Mouse (Mus musculus): Measurements from ENCODE around the gene Anxa2. TPM values are rescaled to one million over a fixed set of nuclear protein-coding genes. Genes with fewer than 3 reads are reported as not detected.

Anxa2 gene
- polyA plus RNA-seq, 1 experiment from 2014 or later, result 282 TPM

DNA sequence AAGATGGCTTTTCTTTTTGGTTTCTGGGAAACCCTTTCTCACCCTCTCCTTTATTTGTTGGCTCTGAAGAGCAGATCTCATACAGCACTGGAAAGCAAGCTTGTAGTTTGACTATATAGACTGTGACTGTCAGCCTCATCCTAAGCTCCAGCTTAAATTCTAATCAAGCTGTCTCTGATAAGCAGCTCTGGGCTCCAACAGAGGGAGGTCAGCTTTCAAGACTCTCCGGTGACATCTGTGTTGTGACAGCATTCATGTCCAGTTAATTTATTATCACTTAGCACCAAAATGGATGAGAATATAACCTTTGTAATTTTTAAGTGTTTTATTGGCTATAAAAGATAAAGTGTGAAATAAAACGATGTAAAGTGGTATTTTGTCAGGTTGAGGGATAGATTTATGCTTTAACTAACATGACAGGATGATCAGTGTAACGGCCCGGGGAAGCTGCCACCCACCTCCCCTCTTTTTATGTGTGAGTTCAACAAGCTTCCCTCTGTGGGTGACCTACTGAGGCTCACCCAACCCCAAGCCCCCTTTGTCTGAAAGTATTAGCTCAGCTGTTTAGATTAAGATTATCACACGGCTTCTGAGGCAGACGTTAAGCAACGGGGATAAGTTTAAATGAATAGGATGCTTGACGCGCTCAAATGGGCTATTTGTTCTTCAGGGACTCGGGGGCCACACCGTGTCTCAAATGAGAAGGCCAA is 58.6 kb downstream of the Anxa2 start:
- Histone ChIP-seq H3K36me3 (ENCODE audit: control insufficient read depth, insufficient read depth, low read length) (no peaks in the 10 kb centered on the region), H3K9ac (ENCODE audit: low read depth, low read length) (no peak overlapping the region), H3K9me3 (ENCODE audit: control insufficient read depth, low read length) (no peaks in the 10 kb centered on the region), H3K4me1 (replicated peaks; ENCODE audit: control insufficient read depth, insufficient read depth, low read length) (no peaks in the 10 kb centered on the region), H3K4me3 (ENCODE audit: low read depth, low read length) (no peak overlapping the region), H3K4me2 (replicated peaks; ENCODE audit: low read depth, low read length) (no peak overlapping the region), H3K27me3 (ENCODE audit: control insufficient read depth, insufficient read depth, low read length) (no peaks in the 10 kb centered on the region), H3K27ac (ENCODE audit: low read depth, low read length) (no peak overlapping the region)
- DNase-seq (ENCODE audit: low spot score), result no peak
- no peak for ATAC-seq (ENCODE audit: low FRiP score)
- 32% methylated on average over 11 of the region's 11 CpGs for WGBS

DNA sequence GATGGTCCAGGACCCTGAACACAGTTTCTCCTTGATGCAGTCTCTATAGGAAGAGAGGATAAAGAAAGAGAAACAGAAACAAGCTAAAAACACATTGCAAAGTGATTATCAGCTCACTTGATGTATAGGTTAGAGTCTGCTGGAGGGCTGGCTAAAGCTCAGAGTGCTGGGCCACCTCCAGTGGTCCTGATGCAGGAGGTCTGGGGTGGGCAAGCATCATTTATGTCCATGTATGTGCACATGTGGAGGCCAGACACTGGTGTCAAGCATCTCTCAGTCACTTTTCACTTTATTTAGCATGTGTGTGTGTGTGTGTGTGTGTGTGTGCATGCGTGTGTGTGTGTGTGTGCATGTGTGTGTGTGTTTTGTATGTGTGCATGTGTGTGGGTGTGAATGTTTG is 59.3 kb downstream of the Anxa2 start:
- Histone ChIP-seq H3K27ac (ENCODE audit: low read depth, low read length) (no peak overlapping the region), H3K9me3 (ENCODE audit: control insufficient read depth, low read length) (no peaks in the 10 kb centered on the region), H3K27me3 (ENCODE audit: control insufficient read depth, insufficient read depth, low read length) (no peaks in the 10 kb centered on the region), H3K4me2 (replicated peaks; ENCODE audit: low read depth, low read length) (no peak overlapping the region), H3K9ac (ENCODE audit: low read depth, low read length) (no peak overlapping the region), H3K4me3 (ENCODE audit: low read depth, low read length) (no peak overlapping the region), H3K4me1 (replicated peaks; ENCODE audit: control insufficient read depth, insufficient read depth, low read length) (no peaks in the 10 kb centered on the region), H3K36me3 (ENCODE audit: control insufficient read depth, insufficient read depth, low read length) (no peaks in the 10 kb centered on the region)
- no peak for ATAC-seq (ENCODE audit: low FRiP score)
- DNase-seq (ENCODE audit: low spot score), result no peak
- WGBS, result 100% methylated on average over 1 of the region's 1 CpGs

- ATAC-seq (ENCODE audit: low FRiP score) (no peak), DNase-seq (ENCODE audit: low spot score) (no peak)
These were observed 60.8 kb downstream of the Anxa2 start for GRCm38 (mm10) chr9:69514206-69514605.

DNA sequence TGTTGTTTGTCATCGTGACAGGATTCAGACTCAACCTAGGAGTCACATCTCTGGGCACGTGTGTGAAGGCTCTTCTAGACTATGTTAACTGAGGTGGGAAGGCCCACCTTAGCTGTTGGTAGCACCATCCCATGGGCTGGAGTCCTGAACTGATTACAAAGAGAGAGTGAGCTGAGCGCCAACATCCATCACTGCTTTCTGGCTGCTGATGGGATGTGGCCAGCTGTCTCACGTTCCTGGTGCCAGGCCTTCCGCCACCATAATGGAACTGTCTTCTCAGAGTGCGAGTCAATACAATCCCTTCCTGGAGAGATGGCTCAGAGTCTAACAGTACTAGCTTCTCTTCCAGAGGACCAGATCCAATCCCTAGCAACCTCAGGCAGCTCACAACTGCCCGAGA is 62.0 kb downstream of the Anxa2 start:
- no peaks in the 10 kb centered on the region for H3K9me3 ChIP-seq (ENCODE audit: control insufficient read depth, low read length)
- DNase-seq (ENCODE audit: low spot score) (no peak), ATAC-seq (ENCODE audit: low FRiP score) (no peak)
- no peaks in the 10 kb centered on the region for H3K27me3 ChIP-seq (ENCODE audit: control insufficient read depth, insufficient read depth, low read length)
- no peak overlapping the region for H3K4me3 ChIP-seq (ENCODE audit: low read depth, low read length)
- no peaks in the 10 kb centered on the region for H3K36me3 ChIP-seq (ENCODE audit: control insufficient read depth, insufficient read depth, low read length)
- 89% methylated on average over 7 of the region's 7 CpGs for WGBS
- H3K9ac ChIP-seq (ENCODE audit: low read depth, low read length), result no peak overlapping the region
- no peaks in the 10 kb centered on the region for H3K4me1 ChIP-seq (replicated peaks; ENCODE audit: control insufficient read depth, insufficient read depth, low read length)
- no peak overlapping the region for H3K27ac ChIP-seq (ENCODE audit: low read depth, low read length)
- no peak overlapping the region for H3K4me2 ChIP-seq (replicated peaks; ENCODE audit: low read depth, low read length)

More at GRCm38 (mm10) chr9:69514206-69514605, 60.8 kb downstream of the Anxa2 start:
- H3K9ac ChIP-seq (ENCODE audit: low read depth, low read length), result no peak overlapping the region
- no peaks in the 10 kb centered on the region for H3K36me3 ChIP-seq (ENCODE audit: control insufficient read depth, insufficient read depth, low read length)
- H3K4me3 ChIP-seq (ENCODE audit: low read depth, low read length), result no peak overlapping the region
- H3K27ac ChIP-seq (ENCODE audit: low read depth, low read length), result no peak overlapping the region
- H3K27me3 ChIP-seq (ENCODE audit: control insufficient read depth, insufficient read depth, low read length), result no peaks in the 10 kb centered on the region
- no peaks in the 10 kb centered on the region for H3K9me3 ChIP-seq (ENCODE audit: control insufficient read depth, low read length)
- H3K4me2 ChIP-seq (replicated peaks; ENCODE audit: low read depth, low read length), result no peak overlapping the region
- WGBS, result 81% methylated on average over 8 of the region's 8 CpGs
- no peaks in the 10 kb centered on the region for H3K4me1 ChIP-seq (replicated peaks; ENCODE audit: control insufficient read depth, insufficient read depth, low read length)

- no peak overlapping the region for H3K4me2 ChIP-seq (replicated peaks; ENCODE audit: low read depth, low read length)
These were observed 64.1 kb downstream of the Anxa2 start for GRCm38 (mm10) chr9:69517387-69518035.

More at GRCm38 (mm10) chr9:69517387-69518035, 64.1 kb downstream of the Anxa2 start:
- H3K27me3 ChIP-seq (ENCODE audit: control insufficient read depth, insufficient read depth, low read length), result no peaks in the 10 kb centered on the region
- H3K9me3 ChIP-seq (ENCODE audit: control insufficient read depth, low read length), result no peaks in the 10 kb centered on the region
- no peak overlapping the region for H3K4me3 ChIP-seq (ENCODE audit: low read depth, low read length)
- H3K36me3 ChIP-seq (ENCODE audit: control insufficient read depth, insufficient read depth, low read length), result no peaks in the 10 kb centered on the region
- H3K9ac ChIP-seq (ENCODE audit: low read depth, low read length), result no peak overlapping the region
- H3K4me1 ChIP-seq (replicated peaks; ENCODE audit: control insufficient read depth, insufficient read depth, low read length), result no peaks in the 10 kb centered on the region
- WGBS, result 77% methylated on average over 20 of the region's 20 CpGs
- no peak for ATAC-seq (ENCODE audit: low FRiP score)
- DNase-seq (ENCODE audit: low spot score), result no peak
- H3K27ac ChIP-seq (ENCODE audit: low read depth, low read length), result no peak overlapping the region

Other genes with a start within 250 kb of the Anxa2 start
- gene Ice2, start 55.7 kb upstream of the Anxa2 start, polyA plus RNA-seq (2014; fragmentation: Nextera tagmentation; extraction: Ambion mirVana), result 20.3 and 24.1 TPM in 2 replicates